Mouse (Mus musculus): Measurements from ENCODE around the gene Eid3. TPM values are rescaled to one million over a fixed set of nuclear protein-coding genes. Genes with fewer than 3 reads are reported as not detected.

Gene Eid3
- polyA plus RNA-seq, 1 experiment from 2014 or later = 0.12 TPM

Other genes starting within 250 kb of the Eid3 start
- gene 1190007I07Rik, start 243.4 kb upstream of the Eid3 start, polyA plus RNA-seq (2015; fragmentation: Nextera tagmentation; extraction: Ambion mirVana) = 29.9 and 36.2 TPM in 2 replicates
- 105 and 108 TPM in 2 replicates for gene Tdg, start 236.8 kb upstream of the Eid3 start, polyA plus RNA-seq (2015; fragmentation: Nextera tagmentation; extraction: Ambion mirVana)
- gene Glt8d2, start 176.0 kb upstream of the Eid3 start, polyA plus RNA-seq (2015; fragmentation: Nextera tagmentation; extraction: Ambion mirVana) = 23.6 and 24.7 TPM in 2 replicates
- 45.1 and 51.0 TPM in 2 replicates for gene Hcfc2, start 170.5 kb upstream of the Eid3 start, polyA plus RNA-seq (2015; fragmentation: Nextera tagmentation; extraction: Ambion mirVana)
- gene Nfyb, start 102.5 kb upstream of the Eid3 start, polyA plus RNA-seq (2015; fragmentation: Nextera tagmentation; extraction: Ambion mirVana) = 39.5 and 43.5 TPM in 2 replicates
- gene Txnrd1, start 32.7 kb upstream of the Eid3 start, polyA plus RNA-seq (2015; fragmentation: Nextera tagmentation; extraction: Ambion mirVana) = 61.1 and 68.8 TPM in 2 replicates
- 3.0 and 3.7 TPM in 2 replicates for gene Chst11, start 118.9 kb downstream of the Eid3 start, polyA plus RNA-seq (2015; fragmentation: Nextera tagmentation; extraction: Ambion mirVana)